ENCODE assay signal across 9 mouse cellular contexts in the genomic region with DNA sequence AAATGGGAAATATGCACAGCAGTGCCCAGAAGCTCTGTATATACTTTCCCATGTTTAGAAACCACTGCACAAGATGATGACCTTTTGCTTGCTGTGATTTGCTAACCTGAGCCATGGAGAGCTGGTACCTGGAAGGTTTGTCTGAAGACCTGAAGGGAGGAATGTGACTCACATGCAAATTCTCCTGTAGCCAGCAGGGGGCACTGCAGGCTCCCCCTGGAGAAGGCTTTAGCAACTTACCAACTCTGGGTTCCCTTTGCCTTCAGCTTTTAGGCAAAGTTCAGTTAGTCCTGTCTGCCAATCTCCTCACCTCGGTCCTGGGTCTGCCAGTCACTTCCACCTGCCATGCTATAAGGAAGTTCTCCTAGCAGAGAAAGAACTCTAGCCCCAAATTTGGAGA. TPM values are rescaled to one million over a fixed set of nuclear protein-coding genes. Genes with fewer than 3 reads are reported as not detected.
DNase-seq lines count a peak whose midpoint lies in the region; ATAC-seq and TF ChIP-seq lines count a peak whose summit lies in the region.
"Had no signal": no experiment of that assay in that cellular context is flagged by ENCODE, and none has a peak within 500 bp of the region (broad histone marks: within the 10 kb centered on the region; RNA-seq: fewer than 3 reads in every experiment).

No protein-coding gene starts in this region.

- WGBS in intestine, postnatal 0 days, result 11% methylated on average over 1 of the region's 1 CpGs
- 27% methylated on average over 1 of the region's 1 CpGs for WGBS in intestine, embryonic 16.5 days

- H3K27me3 ChIP-seq in intestine, postnatal 0 days (replicated peaks; ENCODE audit: control insufficient read depth, insufficient read depth, low read length), result no peaks in the 10 kb centered on the region
- H3K27me3 ChIP-seq in intestine, embryonic 16.5 days (replicated peaks; ENCODE audit: control insufficient read depth, insufficient read depth, low read length), result no peaks in the 10 kb centered on the region; the same call in 1 of the 2 replicates

- peak; percentile 52 for DNase-seq in urinary bladder, postnatal 25 days (ENCODE audit: low spot score)
- DNase-seq in urinary bladder, adult 18-20 months (ENCODE audit: low spot score in 2 of 2), result no peak
- DNase-seq in c-Kit-positive CD71-positive TER-119-negative erythroid progenitor cells, embryonic 14.5 days (ENCODE audit: low read depth), result peak; percentile 14
- DNase-seq in kidney, postnatal 4 days, result peak; percentile 68 to 70
- DNase-seq in thymus, postnatal 0 days (ENCODE audit: low spot score), result peak; percentile 55
- DNase-seq: liver, embryonic 13.5 days had no signal

- peak; percentile 89 for TF ChIP-seq CTCF in intestine, postnatal 0 days (IDR thresholded peaks at IDR 0.05; ENCODE audit: low read depth)

- no peak overlapping the region for H3K27ac ChIP-seq in intestine, postnatal 0 days (ENCODE audit: low read depth, low read length)
- no peak overlapping the region for H3K27ac ChIP-seq in intestine, embryonic 16.5 days (ENCODE audit: low read length)
- H3K27ac ChIP-seq: liver, embryonic 13.5 days had no signal

- no peak overlapping the region for H3K9ac ChIP-seq in intestine, postnatal 0 days (ENCODE audit: low read depth, low read length)
- no peak overlapping the region for H3K9ac ChIP-seq in intestine, embryonic 16.5 days (ENCODE audit: low read depth, low read length)
- H3K9ac ChIP-seq: liver, embryonic 13.5 days had no signal

- H3K4me1 ChIP-seq in intestine, postnatal 0 days (replicated peaks; ENCODE audit: control insufficient read depth, insufficient read depth, low read length), result no peaks in the 10 kb centered on the region
- H3K4me1 ChIP-seq in intestine, embryonic 16.5 days (ENCODE audit: control insufficient read depth, insufficient read depth, low read length), result no peaks in the 10 kb centered on the region
- H3K4me1 ChIP-seq: liver, embryonic 13.5 days had no signal

- no peaks in the 10 kb centered on the region for H3K9me3 ChIP-seq in intestine, postnatal 0 days (ENCODE audit: control insufficient read depth)
- H3K9me3 ChIP-seq in intestine, embryonic 16.5 days (ENCODE audit: control insufficient read depth, low read length), result no peaks in the 10 kb centered on the region
- H3K9me3 ChIP-seq: liver, embryonic 13.5 days had no signal

- H3K4me2 ChIP-seq in intestine, postnatal 0 days (replicated peaks; ENCODE audit: low read depth), result no peak overlapping the region
- H3K4me2 ChIP-seq in intestine, embryonic 16.5 days (ENCODE audit: low read depth, low read length), result no peak overlapping the region
- H3K4me2 ChIP-seq: liver, embryonic 13.5 days had no signal

- no peak for ATAC-seq in intestine, postnatal 0 days
- ATAC-seq in intestine, embryonic 16.5 days, result no peak
- no peak for ATAC-seq in activated CD4-positive, CD25-positive, alpha-beta regulatory T cell, adult 4 months

- H3K4me3 ChIP-seq in intestine, postnatal 0 days (ENCODE audit: low read depth, low read length), result no peak overlapping the region
- H3K4me3 ChIP-seq in intestine, embryonic 16.5 days (ENCODE audit: low read length), result no peak overlapping the region
- H3K4me3 ChIP-seq: liver, embryonic 13.5 days had no signal

- H3K36me3 ChIP-seq in intestine, postnatal 0 days (ENCODE audit: control insufficient read depth, insufficient read depth), result no peaks in the 10 kb centered on the region
- no peaks in the 10 kb centered on the region for H3K36me3 ChIP-seq in intestine, embryonic 16.5 days (ENCODE audit: control insufficient read depth, insufficient read depth, low read length)
- H3K36me3 ChIP-seq: liver, embryonic 13.5 days had no signal

RNA-seq across cellular contexts. Expression of a gene that starts 15.5 kb away (rescaled TPM):
- not detected in 2 replicates for polyA plus RNA-seq in intestine, postnatal 0 days (2015; fragmentation: Nextera tagmentation; extraction: Ambion mirVana)
- not detected in 2 replicates for polyA plus RNA-seq in intestine, embryonic 16.5 days (2015; fragmentation: Nextera tagmentation; extraction: Ambion mirVana)
- not detected in 2 replicates for polyA plus RNA-seq in thymus, postnatal 0 days (2015; fragmentation: Nextera tagmentation; extraction: Ambion mirVana)
- polyA plus RNA-seq in activated CD4-positive, CD25-positive, alpha-beta regulatory T cell, adult 4 months (2017; shearing (Covaris generic)), result not detected
- polyA plus RNA-seq: liver, embryonic 13.5 days had no signal

RNA-seq across cellular contexts. Expression of a gene that starts 16.6 kb away (rescaled TPM):
- polyA plus RNA-seq in intestine, postnatal 0 days (2015; fragmentation: Nextera tagmentation; extraction: Ambion mirVana), result 4.3 and 4.5 TPM in 2 replicates
- polyA plus RNA-seq in intestine, embryonic 16.5 days (2015; fragmentation: Nextera tagmentation; extraction: Ambion mirVana), result 10.7 and 12.0 TPM in 2 replicates
- 2.3 and 3.7 TPM in 2 replicates for polyA plus RNA-seq in thymus, postnatal 0 days (2015; fragmentation: Nextera tagmentation; extraction: Ambion mirVana)
- polyA plus RNA-seq in activated CD4-positive, CD25-positive, alpha-beta regulatory T cell, adult 4 months (2017; shearing (Covaris generic)), result not detected

RNA-seq across cellular contexts. Expression of a gene that starts 33.8 kb away (rescaled TPM):
- polyA plus RNA-seq in intestine, postnatal 0 days (2015; fragmentation: Nextera tagmentation; extraction: Ambion mirVana), result 5.0 and 7.2 TPM in 2 replicates
- 3.4 TPM in 2 replicates for polyA plus RNA-seq in intestine, embryonic 16.5 days (2015; fragmentation: Nextera tagmentation; extraction: Ambion mirVana)
- polyA plus RNA-seq in thymus, postnatal 0 days (2015; fragmentation: Nextera tagmentation; extraction: Ambion mirVana), result 0.30 and 0.41 TPM in 2 replicates
- polyA plus RNA-seq in activated CD4-positive, CD25-positive, alpha-beta regulatory T cell, adult 4 months (2017; shearing (Covaris generic)), result not detected
- polyA plus RNA-seq: liver, embryonic 13.5 days had no signal

RNA-seq across cellular contexts. Expression of a gene that starts 45.4 kb away (rescaled TPM):
- 12.6 and 15.0 TPM in 2 replicates for polyA plus RNA-seq in intestine, postnatal 0 days (2015; fragmentation: Nextera tagmentation; extraction: Ambion mirVana)
- 31.6 and 36.7 TPM in 2 replicates for polyA plus RNA-seq in intestine, embryonic 16.5 days (2015; fragmentation: Nextera tagmentation; extraction: Ambion mirVana)
- 26.1 and 26.4 TPM in 2 replicates for polyA plus RNA-seq in thymus, postnatal 0 days (2015; fragmentation: Nextera tagmentation; extraction: Ambion mirVana)
- polyA plus RNA-seq in activated CD4-positive, CD25-positive, alpha-beta regulatory T cell, adult 4 months (2017; shearing (Covaris generic)), result 10 to 100 TPM; 15.3 to 22.6 TPM

Comparison
In these comparisons a context has a peak if more than half of its experiments do, and no peak if none do; other contexts are left out.
1. DNase-seq: peak in urinary bladder, postnatal 25 days (single experiment), c-Kit-positive CD71-positive TER-119-negative erythroid progenitor cells, embryonic 14.5 days (single experiment), kidney, postnatal 4 days (2 of 2) and thymus, postnatal 0 days (single experiment); none in urinary bladder, adult 18-20 months (0 of 2).